Mouse (Mus musculus) olfactory bulb, adult 2 months (tissue): ENCODE results near the gene Ccdc65.

Experiments
- CTCF ChIP-seq: fragments of 200-500 bp; IDR thresholded peaks from 2 replicates; pipeline ENCODE4 v1.5.1; 2012; ENCODE audit warnings: low read depth, mild to moderate bottlenecking, low read length, moderate library complexity; ENCODE audit not compliant: insufficient read depth
- POLR2A ChIP-seq: fragments of 200-500 bp; IDR thresholded peaks from 2 replicates; pipeline ENCODE4 v1.6.1; 2012; ENCODE audit warnings: mild to moderate bottlenecking, low read depth, low read length, moderate library complexity; ENCODE audit not compliant: insufficient read depth

- TF ChIP-seq POLR2A (no peak), CTCF (no peak)
Measured at GRCm38 (mm10) chr15:98722854-98723253, 14.8 kb downstream of the Ccdc65 start.
